Mouse (Mus musculus) CD4-positive, CD25-positive, alpha-beta regulatory T cell, adult 4 months (primary cell): ENCODE measurements at regions not wholly inside any gene's neighbourhood (a gene's known extent, or its start where the extent isn't known, plus 50 kb on each side); places are given as distances from the start of the nearest gene placed in this dataset.

Experiments
- ATAC-seq: one replicate; pipeline ENCODE4 v1.8.0; 2017

DNA sequence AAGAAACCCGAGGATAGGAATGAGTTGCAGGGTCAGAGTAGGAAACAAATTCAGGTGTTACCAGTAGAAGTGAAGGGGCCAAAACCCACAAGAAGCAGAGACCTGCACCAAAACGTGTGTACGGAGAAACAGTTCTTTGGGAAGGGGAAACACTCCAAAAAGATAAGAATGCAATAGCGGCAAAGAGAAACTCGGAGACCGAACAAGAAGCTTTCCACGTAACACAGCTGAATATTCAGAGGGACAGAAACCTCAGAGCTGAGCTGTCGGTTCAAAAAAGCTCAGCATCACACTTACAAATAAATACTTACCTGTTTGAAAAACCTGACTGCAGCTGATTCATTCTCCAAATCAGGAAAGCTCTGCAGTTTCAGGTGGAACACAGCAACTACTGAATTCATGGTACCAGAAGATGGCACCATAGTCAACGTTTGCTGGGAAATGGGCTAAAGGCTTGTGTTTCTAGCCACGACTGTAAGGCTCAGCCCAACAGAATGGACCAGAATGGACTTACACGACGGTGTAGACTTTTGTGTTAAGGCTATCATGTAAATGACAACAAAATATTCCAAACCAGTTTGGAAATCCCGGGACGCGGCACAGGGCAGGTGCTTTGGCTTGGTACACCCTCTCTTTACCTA is 484.9 kb downstream of the Plcl1 start:
- ATAC-seq: no peak

DNA sequence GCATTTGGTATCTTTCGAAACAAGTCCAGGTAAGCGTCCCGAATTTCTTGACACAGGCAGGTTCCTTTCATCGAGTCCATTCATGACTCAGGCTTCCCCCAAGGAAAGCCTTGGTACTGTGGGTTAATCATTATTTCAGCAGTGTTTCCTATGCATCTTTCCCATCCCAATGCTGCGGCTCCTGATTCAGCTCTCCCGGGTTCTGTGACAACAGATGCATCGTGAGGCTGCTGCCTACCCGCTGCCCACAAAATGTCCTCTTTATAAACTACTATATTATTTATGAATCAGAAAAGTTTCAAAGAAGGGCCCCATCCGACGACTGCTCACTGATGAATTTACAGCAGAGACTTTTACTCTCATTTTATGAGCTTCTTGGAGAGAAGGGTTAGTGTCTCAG is 486.2 kb downstream of the Plcl1 start:
- ATAC-seq: no peak

DNA sequence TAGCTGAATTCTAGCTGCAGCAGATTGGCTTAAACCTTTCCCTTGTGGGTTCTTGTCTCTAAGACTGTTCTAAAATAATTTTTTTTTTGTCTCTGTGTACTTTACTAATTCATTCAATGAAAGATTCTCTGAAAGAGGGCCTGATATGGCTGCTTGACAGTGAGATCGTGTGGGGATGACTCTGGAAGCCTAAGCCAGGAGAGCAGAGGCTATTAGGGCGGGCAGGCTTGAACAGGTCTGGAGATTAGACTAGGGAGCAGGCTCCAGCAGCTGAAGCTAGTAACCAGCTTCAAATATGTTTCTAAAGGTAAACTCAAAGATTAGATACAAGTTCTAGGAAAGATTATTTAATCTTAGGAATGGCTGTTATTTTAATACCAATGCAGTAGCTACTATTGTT is 491.9 kb downstream of the Plcl1 start:
- ATAC-seq: no peak

DNA sequence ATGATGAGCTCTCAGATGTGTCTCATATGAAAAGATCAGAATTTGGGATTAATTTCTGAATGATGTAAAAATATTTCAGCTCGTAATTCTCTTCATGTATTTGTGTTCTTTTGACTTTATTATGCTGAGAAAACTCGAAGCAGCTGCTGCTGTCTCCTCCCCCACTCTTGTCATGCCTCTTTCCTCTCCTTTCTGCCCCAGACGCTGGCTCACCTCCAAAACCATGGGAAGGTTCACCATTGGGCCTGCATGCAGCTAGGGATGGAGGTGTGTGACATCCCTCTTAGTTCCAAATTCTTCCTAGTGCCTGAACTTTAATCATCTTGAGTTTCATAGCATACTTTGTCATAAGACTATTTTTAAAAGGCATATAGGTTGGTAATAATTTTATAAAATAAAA is 492.3 kb downstream of the Plcl1 start:
- no peak for ATAC-seq

DNA sequence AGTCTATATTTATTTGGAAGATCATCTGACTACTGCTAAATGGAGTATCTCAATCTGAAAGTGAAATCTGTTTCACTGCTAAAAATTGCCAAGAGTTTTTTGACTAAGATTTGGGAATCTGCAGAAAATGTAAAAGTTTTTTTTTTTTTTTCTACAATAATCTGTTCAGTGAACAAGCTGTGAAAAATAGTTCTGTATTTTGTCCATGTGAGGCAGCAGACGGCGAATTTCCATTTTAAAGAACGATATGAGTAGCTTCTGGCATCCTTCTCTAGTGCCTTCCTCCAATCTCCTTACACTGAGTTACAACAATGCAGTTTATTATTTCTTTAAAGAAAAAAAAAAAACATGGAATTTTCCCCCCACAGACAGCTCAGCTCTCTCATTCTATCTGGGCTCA is 494.3 kb downstream of the Plcl1 start:
- no peak for ATAC-seq

DNA sequence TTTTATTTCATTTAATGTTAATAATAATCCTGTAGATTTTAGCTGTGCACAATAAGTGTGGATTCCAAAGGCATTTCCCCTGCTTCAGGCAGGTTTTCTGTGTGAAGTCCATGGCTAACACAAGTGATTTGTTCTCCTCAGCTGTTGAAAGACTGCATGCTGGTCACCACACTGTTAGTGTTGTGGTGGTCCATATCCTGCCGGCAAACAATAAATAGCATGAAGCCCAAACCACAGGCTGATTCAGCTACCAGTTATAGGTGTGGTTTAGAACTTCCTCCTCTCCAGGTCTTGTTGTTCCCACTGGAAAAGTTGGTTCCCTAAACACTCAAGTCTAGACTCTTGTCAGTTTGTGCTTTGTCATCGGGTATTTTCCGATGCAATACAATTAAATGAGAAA is 497.5 kb downstream of the Plcl1 start:
- ATAC-seq: no peak

DNA sequence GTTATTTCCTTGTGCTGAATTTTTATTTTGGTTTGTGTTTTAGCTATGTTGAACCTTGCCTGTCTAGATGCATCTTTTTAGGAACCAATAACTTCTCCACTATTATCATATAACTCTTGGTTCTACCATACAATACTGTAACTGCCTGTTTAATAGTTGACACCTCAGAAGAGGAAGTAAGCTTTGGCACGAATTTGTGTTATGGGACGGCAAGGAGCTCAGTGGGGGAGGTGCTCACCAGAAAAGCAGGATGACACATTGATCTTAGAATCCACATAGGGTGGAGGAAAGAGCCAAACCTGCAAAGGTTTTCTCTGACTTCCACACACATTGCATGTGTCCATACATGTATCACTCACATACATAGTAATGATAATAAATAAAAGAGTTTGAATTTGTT is 498.9 kb downstream of the Plcl1 start:
- no peak for ATAC-seq

DNA sequence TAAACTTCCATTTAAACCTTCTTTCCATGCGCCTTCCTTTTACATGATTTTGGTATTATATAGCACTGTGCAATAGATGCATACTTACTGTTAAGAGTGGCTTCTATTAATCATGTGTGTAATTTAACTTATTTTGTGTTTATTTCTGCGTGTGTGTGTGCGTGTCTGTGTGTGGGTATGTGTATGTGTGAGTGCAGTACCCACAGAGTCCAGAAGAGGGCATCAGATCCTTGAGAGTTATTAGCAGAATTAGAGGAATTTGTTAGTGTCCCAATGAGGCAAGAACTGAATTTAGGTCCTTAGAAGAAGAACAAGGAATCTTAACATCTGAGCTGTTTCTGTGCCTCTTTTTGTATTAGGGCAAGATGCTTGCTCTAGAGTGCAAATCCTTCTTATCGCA is 499.5 kb downstream of the Plcl1 start:
- ATAC-seq: no peak

DNA sequence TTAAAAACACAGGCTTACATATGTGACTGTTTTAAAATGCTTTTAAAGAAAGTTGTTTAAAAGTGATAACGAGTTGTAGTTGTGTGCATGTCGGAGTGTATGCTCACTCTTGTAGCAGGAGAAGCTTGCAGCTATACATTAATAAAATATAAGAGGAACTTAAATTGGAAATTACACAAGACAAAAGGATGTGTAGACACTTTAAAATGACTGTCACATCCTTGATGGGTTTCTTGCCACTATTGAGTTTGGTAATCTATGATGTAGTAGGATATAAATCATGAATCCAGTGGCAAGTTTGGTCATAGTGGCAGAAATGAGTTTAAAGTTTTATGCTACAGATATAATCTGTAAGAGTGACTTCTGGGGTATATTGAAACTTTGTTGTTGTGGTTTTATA is 504.3 kb downstream of the Plcl1 start:
- no peak for ATAC-seq

DNA sequence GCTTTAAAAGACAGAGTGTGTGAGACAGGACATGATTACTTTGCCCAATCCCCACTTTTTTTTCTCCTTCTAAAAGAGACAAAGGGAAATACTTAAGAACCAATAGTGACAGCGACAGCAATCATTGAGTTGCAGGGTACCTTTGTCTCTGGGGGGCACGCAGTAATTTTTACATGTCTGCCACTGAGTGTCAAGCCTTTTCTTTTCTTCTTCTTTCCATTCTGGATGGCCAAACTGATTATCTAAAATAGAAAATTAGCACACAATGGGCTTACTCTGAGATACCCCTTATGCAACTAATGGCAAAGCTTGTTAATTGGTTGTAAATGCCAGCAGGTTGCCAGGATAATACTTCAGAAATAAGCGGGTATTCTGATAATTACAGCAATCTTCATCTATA is 508.6 kb downstream of the Plcl1 start:
- ATAC-seq: no peak

DNA sequence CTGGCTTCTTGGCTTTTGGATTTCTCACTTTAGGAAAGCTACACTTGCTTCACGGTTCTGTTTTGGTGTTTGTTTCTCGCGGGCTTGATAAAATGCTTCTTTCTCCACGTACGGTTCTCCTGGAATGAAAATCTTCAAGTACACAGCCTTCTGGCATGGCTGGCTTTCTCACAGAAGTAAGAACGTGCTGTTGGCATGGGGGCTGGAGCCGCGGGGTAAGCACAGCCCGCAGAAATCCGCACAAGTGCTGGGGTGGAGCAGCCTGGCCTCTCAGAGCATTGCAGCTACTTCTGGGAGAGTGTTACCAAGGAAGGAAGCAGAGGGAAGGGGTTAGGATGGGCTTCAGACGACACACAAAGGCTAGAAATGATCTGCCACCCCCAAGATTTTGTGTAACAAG is 510.2 kb downstream of the Plcl1 start:
- no peak for ATAC-seq

DNA sequence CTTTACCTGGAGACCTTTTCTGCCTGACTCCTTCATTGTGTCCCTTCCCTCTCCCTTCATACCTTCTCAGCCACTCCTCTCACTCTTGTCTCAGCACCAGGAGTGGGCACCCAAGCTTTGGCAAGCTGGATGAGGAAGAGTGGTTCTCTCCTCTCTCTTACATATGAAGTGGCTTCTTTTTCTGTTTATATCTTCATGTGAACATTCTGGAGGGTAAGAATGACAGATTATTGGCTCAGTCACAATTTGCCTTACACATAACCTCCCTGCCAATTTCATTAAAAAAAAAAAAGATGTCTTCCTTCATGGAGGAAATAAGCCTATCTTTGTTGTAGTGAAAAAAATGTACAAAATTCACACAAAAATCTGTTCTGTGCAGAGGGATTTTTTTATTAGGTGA is 513.8 kb downstream of the Plcl1 start:
- no peak for ATAC-seq

DNA sequence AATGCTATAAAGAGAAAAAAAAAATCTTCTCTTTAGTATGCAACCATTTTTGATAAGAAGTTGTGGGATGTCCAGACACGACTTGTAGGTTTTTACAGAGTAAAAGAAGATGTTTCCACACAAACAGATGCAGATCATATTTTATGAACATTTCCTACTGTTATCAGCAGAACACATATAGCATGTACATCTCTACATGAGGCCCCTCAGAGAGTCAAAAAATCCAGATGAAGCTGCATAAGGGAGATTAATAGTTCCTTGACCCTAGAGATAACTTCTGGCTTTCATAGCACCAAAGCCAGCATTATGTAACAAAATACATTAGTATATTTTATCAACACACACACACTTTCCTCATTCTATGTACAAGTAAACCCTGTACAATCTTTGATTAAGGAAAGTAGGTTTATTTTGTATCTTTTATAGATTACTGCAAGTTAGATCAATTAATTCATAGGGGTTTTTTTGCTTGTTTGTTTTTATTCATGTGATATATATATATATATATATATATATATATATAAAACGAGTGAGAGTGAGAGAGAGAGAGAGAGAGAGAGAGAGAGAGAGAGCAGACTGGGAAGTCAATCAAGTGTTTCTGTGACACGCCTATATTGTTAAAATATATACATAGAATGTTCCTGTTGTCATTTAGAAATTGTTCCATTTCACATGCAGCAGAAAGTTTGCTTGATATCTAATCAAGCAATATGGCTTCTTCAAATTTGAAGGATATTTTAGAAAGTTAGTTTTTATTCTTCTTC is 541.2 kb downstream of the Plcl1 start:
- no peak for ATAC-seq

DNA sequence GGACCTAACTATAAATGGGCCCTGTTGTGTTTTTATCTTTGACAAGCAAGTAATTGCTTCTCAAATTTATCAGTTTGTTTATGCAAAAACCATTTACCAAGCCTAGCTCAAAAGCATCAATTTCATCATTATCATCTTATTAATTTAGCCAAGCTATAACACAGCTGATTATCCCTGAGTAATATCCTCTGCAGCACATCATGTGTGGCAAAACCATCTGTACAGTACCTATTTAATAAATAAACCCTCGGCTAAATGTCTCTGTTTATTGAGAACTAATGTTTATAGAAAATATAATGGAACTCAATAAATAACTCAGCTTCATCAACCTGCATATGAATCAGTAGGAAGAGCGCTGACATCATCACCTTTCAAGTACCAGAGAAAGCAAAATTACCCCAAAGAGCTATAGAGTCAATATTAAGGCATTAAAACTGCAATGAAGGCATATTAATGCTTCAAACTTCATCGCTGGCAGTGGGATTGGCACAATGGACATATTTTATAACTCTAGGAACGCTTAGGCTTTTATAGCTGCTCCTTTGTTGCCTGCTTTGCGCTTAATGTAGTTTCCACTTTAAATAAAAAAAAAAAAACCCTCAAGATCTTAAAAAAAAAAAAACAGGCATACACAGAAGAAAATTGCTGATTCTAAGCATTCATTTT is 542.0 kb downstream of the Plcl1 start:
- ATAC-seq: no peak

DNA sequence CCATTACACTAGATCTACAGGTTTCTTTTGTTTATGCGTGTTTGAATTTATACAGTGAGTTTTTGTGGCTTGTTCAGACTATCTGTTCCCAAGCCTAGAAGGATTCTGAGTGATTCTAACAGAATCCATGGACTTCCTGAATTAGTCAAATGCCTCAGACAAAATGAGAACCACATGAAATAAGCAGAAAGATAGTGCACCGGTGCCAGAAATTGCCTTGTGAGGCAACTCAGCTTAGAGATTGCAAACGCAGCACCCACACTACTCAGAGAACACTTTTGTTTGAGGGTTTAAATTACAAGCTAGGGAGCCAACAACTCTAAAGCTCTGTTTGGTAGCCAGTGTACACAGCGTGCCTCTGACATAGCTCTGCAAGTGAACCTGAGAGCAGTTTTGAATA is 543.9 kb downstream of the Plcl1 start:
- ATAC-seq: no peak

DNA sequence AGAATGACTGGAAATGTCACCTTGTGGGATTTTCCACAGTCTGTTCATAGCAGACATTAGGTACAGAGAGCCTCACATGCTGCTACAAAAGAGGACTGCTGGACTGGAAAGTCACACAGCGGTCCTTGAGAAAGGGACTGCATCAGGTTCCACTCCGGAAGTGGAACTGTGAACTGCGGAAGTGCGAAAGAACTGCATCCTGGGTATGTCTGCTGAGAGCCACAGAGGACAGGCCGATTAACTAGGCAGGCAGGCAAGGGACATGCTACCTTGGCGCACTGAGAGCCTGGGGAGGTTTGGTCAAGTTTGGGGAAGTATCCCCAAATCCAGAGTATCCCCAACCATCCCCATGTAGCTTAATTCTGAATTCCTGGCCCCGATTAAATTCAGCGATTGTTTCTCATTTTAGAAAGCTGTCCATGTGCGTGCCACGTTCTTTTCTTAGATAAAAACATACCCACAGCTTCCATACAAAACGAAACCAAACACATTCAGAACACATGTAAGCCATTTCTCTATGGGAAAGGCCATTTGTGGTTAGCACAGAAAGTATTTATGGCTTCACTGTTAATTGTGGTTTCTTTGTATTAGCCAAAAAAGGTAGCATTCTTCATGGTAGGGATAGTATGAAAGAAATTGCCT is 552.2 kb downstream of the Plcl1 start:
- ATAC-seq: no peak

DNA sequence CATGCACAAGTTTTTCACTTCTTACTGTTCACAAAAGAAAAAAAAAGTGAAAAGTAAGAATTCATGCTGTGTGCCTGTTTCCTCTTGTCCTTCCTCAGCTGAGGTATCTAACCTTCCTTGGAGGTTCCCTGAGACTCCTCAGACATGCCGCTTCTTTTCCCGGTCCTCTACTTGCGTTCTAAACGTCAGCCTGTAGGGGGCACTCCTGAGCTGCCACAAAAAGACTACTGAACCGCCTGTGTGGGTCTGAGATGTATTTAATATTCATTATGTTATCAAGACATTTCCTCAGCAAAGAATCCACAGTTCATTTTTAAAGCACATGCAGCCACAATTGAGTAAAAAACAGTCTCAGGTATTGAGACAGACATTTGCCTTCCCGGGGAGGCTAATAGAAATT is 554.6 kb downstream of the Plcl1 start:
- ATAC-seq: no peak

DNA sequence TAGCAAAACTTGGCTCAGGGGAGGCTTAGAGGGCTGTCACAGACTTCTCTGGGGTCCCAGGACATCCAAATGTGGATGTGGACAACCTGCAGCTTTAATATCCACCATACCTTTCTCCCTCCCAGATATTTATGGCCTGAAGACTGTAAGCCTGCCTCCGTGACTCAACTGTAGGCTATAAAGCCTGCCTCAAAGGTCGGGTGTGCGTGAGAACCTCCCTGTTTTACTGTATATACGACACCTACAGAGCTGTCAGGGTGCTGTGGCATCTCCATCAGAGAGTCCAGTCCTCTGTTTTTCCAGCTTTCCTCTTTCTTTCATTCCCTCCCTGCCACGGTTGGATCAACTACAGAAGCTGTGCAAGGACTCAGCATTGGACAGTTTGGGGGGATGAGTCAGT is 558.1 kb downstream of the Plcl1 start:
- ATAC-seq: no peak

DNA sequence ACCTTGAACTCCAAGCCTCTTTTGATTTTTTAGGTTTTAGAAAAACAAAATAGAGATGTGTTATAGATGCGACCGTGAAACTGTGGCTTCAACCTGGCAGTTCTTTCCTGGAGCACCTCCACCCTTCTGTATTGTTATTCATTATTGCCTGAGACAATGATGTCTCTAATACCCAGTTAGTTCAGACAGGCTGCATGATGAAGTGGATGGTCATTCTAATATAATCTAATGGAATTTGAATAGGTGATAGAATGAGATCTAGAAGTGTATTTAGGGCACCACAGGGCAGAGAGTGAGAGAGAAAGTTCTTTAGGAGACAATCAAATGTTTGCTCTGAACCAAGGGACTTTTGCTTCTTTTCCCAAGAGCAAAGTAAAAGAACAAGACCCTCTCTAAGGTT is 560.6 kb downstream of the Plcl1 start:
- no peak for ATAC-seq

DNA sequence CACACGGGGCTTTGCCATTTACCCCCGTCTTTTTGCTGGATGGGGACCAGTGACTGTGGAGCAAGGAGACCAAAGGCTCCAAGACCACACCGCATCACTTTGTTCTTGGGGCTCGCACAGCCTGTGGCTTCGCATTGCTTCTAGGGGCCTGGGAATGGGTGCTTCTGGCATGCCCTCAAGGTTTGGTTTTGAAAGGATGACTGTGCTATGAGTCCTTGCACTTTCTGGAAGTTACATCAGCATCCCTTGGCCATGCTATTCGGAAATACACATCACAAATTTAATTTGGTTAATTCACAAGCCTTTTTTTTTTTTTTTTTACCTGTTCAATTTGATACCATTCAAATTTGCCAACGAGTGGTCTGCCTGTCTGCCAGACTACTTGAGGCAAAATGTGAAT is 562.1 kb downstream of the Plcl1 start:
- no peak for ATAC-seq

DNA sequence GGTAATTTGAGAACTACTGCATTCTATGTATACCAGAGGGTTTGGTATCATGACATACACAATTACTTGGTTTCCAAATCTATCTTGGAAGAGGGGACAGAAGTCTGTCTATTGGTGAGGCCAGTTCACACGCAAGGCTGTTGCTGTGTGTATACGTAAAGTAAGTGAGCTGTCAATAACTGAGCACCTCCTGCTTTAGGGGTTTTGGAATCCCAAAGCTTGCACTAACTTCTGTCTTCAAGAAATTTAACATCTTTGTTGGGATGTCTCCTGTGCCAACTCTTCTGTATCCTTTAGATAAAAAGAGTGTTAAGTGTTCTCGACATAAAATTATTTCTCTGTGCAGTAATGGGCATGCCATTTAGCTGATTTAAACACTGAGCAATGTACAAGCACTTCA is 572.1 kb downstream of the Plcl1 start:
- no peak for ATAC-seq

DNA sequence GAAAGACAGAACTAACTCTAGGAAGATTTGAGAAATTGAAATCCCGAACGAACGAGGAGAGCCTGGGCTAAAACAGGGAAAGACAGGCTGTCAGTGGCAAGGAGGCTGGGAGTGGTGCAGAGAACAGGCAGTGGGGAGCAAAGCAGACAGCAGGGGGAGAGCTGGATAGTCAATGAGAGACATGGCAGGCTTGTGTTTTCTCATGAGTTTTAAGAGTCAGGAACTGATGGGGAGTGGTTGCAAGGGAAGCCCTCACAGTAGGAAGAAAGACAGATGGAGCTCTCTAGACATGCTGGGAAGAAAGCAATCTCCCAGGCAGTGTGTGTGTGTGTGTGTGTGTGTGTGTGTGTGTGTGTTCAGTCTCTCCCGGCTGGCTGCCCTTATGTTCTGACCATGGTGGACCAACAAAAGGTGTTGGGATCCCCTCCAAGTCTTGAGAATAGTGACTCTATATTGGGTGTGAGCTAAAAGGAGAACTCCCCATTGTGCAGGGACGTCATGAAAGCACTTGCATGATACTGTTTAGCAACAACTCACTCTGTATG is 577.9 kb downstream of the Plcl1 start:
- ATAC-seq: no peak

DNA sequence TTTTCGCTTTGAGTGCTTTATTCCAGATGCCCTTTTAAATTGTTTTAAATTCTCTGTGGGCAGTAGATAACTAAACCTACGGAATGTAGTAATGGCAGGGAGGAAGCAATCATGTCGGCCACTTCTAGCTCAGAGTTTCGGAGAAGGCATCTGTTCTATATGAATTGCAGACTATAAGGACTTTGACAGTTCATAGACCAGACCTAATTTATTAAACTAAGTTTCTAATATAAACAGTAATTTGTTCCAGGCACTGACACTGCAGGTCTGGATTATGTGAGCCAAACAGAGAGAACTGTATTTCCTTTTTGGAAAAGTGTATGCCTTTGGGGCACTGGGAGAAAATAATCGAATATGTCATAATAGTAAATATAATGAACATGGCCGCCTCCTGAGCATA is 591.4 kb downstream of the Plcl1 start:
- ATAC-seq: no peak
